Mouse (Mus musculus) megakaryocyte, embryonic 14.5 days (primary cell): ENCODE results near the gene Tas2r119.

Source experiments
- FLI1 ChIP-seq: IDR thresholded peaks from 2 replicates; pipeline ENCODE4 v1.6.1; 2012; ENCODE audit warnings: low read length, inconsistent platforms, mixed read lengths
- GATA1 ChIP-seq: IDR thresholded peaks from 3 replicates; pipeline ENCODE4 v1.6.1; 2012; ENCODE audit warnings: mixed read lengths, low read length, inconsistent platforms, borderline replicate concordance

GRCm38 (mm10) chr15:32225394-32225793 lies 48.3 kb downstream of the Tas2r119 start:
- TF ChIP-seq GATA1 (no peak), FLI1 (no peak)
